Mouse (Mus musculus) c-Kit-positive CD71-positive TER-119-negative erythroid progenitor cells, embryonic 14.5 days (primary cell): ENCODE results near the gene Snapc4.

ENCODE experiments used
- DNase-seq: peaks from one replicate; pipeline ENCODE4 v3.0.0-alpha.2; 2013; ENCODE audit warnings: low read depth

Gene Snapc4

GRCm38 (mm10) chr2:26339204-26339551 lies 41.3 kb downstream of the Snapc4 start:
- DNase-seq = no peak

DNA sequence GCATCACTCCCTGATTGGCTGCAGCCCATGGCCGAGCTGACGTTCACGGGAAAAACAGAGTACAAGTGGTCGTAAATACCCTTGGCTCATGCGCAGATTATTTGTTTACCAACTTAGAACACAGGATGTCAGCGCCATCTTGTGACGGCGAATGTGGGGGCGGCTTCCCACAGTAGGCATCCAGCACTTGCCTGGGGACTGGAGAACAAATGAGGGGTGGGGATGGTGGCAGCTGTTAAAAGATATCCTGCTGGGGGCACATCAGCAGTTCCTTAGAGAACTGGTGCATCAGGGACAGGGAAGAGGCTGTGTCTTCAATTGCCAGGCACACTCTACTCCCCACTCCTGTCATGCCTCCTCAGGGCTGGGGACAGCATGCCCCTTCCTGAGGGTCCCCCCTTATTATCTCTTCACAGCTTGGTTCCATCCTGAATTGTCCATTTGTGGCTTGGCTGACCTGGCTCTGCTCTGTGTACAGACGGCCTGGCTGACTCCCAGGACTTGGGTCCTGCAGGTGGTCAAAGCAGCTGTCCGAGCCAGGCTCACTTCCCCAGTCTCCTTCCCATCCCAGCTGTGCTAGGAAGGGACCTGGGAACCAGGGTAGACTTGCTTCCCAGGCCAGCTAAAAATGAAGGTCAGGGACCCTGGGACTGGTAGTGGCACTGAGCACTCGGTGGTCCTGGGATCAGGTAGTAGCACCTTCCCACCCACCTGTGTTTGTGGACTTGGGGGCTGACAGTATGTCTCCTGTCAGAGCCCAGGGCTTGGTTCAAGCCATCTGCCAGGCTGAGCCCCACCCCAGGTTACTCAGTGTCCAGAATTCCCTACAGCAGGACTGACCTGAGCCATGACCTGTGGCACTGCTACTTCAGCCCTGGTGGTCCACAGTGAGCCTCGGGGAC lies 41.9 kb downstream of the Snapc4 start:
- DNase-seq = no peak

- DNase-seq = no peak
Measured at GRCm38 (mm10) chr2:26330702-26331101, 49.8 kb downstream of the Snapc4 start.

DNA sequence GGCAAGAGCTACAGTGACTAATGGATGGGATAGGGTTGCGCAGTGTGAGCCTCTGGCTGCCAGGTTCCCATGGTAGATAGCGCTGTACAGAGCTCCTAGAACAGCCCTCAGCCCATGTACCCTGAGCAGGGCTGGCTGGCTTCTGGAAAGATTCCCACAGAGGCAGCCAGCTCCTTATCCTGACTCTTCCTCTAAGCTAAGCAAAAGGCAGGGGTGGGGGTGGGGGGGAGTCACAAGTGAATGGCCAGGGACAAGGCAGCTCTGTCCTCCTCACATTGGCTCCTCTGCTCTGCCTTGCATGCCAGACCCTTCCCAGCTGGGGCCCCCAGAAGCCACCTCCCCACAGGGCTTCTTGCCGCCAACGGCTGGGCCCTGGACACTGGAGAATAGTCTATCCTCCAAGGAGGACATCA lies 50.4 kb downstream of the Snapc4 start:
- no peak for DNase-seq

DNA sequence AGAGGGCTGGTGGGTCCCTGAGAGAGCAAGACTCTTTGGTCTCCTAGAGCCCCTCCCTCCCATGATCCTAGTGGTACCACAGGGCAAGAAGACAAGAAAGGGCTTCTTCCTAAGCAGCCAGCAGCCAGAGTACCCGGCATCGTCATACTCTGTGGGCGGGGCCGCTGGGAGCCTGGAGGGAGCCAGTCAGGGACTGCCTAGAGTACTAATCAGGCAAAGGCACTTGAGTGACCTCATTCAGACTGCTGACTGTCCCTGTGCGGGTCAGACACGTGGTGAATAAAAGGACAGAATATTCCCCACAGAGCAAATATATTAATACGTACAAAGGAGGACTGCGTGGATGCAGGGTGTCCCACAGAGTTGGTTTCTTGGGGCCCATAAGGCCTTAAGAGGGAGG lies 51.1 kb downstream of the Snapc4 start:
- DNase-seq = no peak

DNA sequence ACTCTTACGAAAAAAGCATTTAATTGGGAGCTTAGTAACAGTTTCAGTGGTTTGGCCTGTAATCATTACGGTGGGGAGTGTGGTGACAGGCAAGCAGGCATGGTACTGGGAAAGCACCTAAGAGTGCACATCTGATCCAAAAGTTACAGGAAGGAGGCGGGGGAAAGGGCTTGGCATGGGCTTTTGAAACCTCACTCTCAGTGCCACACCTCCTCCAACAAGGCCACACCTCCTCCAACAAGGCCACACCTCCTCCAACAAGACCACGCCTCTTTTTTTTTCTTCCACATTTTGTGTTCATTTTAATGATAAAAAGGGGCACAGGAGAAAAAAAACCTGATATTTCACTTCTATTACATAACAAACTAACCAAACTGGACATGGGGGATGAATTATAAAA lies 52.6 kb downstream of the Snapc4 start:
- no peak for DNase-seq

DNA sequence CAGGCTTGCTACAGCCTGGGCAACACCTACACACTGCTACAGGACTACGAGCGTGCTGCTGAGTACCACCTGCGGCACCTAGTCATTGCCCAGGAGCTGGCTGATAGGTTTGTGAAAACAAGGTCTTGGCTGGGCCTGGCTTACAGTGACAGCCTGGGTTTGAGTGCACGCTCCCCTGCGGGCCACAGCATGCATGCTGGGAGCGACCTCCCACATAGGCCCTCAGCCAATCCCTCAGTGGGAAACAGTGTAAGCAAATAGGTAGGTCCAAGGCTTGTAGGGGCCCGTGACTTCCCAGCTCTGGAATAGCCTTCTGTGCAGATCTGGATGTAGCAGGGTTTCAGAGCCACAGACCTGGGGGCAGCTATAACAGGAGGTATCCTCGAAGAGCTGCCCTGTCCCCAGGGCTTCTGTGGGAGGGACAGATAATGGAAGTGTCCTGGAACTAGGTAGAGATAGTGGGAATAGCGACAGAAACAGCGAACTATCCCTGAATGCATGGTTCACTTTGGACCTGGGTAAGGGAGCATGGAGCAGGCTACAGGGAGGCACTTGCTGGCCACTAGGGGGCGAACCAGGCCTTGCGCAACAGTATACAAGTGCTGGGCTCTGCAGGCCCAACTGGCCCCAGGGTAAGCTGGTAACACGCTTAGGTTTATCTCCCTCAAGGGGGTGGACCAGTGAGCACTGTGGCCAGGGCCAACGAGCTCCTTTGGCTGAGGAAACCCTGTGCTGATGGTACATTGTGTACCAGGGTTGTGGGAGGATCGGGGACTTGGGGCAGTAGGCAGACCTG lies 54.9 kb downstream of the Snapc4 start:
- peak; percentile 71 for DNase-seq

DNA sequence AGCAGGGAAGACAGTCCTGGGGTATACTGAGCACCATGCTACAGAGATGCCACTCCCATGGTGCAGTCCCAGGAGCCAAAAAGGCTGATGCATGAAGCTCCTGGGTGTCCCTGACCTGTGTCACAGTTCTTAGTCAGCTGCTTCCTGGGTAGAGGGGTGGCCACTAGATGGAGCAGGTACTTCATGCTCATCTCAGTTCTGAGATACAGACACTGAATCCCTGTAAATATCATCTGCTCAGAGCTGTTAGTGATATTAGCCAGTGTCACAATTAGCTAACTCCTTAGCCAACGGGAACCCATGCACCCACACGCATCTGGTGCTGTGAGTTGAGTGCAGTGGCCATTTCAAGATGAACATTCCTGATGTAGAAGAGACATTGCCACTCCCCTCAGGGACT lies 55.5 kb downstream of the Snapc4 start:
- DNase-seq = no peak

DNA sequence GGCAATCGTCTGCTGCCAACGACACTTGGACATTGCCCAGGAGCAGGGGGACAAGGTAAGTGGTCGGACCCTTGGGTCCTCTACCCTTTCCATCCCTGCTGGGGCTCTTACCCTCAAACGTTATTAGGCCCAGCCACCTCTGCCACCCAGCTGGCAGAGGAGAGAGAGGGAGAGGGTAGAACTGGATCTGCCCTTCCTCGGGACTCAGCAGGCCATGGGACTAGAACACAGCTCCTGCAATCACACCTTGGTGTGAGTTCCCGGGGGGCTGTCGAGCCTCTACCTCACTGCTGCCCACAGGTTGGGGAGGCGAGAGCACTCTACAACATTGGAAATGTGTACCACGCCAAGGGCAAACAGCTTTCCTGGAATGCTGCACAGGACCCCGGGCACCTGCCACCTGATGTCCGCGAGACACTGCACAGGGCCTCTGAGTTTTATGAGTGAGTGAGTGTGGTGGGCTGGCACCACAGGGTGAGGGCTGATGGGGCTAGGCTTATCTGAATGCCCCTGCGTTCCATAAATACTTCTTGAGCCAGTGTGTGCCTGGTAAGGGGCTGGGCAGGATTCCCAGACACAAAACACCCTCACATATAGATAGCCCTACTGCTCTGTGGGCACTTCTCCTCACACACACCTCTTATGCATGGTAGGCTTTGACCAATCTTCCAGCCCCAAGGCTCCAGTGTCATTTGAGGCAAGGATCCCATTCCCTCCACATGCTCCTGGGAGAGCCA lies 56.7 kb downstream of the Snapc4 start:
- no peak for DNase-seq

- no peak for DNase-seq
Measured at GRCm38 (mm10) chr2:26320245-26321185, 59.9 kb downstream of the Snapc4 start.

- no peak for DNase-seq
Measured at GRCm38 (mm10) chr2:26319519-26320244, 60.8 kb downstream of the Snapc4 start.

GRCm38 (mm10) chr2:26319109-26319508 lies 61.3 kb downstream of the Snapc4 start:
- DNase-seq = no peak

DNA sequence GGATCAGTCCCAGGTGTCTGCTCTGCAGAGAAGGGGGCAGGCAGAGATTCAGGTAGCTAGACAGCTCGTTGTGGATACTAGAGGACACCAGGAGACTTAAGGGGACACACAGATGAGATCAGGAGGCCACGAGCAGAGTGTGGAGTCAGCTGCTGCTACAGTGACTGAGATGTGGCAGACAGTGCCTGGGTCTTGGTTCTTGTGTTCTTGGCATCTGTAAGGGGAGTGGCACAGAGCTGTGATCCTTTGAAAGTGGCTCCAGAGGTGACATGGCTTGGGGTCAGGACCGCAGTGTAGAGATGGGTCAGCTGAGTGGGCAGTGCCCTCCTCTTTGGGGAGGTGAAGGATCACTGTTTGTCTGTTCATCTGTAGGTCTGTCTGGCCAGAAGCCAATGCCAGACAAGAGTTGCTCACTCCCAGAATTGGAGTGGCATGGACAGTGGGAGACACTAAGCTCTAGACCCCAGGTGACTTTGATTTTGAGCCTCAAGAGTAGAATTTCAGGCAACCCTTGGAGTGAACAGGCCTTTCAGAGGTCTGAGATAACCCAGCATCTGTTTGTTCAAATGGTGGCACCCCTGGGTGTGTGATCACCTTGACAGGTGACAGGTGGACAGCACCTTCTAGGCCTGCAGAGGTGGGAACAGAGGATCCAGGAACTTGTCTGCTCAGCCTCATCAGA lies 62.3 kb downstream of the Snapc4 start:
- DNase-seq = no peak

- no peak for DNase-seq
Measured at GRCm38 (mm10) chr2:26317371-26317770, 63.1 kb downstream of the Snapc4 start.

DNA sequence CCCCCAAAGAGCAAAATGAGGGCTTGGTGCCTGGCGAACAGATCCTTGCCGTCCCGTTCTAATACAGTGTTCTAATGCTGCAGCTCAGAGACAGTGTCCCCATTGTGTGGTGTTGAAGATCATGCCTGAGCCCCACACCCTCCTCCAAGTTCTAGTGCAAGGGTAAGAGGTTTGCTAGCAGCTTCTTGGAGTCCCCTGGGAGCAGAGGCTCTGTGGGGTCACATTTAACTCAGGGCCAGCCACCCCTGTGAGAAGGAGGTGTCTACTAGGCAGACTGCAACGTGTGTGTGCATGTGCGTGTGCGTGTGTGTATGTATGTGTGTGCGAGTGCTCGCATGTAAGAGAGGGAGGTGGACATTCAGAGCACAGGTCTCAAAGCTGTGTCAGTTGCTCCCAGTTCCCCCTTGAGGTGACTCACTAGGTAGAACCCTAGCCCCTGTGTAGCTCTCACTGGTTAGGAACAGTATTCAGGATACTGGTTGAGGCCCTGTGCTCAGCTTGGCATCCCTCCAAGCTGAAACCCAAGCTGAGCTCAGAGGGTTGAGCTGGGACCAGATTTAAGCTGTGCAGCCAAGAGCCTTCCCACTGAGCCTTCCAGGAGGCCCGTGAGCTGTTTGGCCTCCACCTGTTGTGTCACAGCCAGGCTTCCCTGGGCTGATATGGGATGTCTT lies 63.7 kb downstream of the Snapc4 start:
- no peak for DNase-seq

- no peak for DNase-seq
Measured at GRCm38 (mm10) chr2:26315925-26316311, 64.5 kb downstream of the Snapc4 start.

- no peak for DNase-seq
Measured at GRCm38 (mm10) chr2:26315072-26315924, 65.2 kb downstream of the Snapc4 start, which contains the start of gene Gpsm1. TSS of gene Gpsm1 (plus strand) at chr2:26315515.

DNA sequence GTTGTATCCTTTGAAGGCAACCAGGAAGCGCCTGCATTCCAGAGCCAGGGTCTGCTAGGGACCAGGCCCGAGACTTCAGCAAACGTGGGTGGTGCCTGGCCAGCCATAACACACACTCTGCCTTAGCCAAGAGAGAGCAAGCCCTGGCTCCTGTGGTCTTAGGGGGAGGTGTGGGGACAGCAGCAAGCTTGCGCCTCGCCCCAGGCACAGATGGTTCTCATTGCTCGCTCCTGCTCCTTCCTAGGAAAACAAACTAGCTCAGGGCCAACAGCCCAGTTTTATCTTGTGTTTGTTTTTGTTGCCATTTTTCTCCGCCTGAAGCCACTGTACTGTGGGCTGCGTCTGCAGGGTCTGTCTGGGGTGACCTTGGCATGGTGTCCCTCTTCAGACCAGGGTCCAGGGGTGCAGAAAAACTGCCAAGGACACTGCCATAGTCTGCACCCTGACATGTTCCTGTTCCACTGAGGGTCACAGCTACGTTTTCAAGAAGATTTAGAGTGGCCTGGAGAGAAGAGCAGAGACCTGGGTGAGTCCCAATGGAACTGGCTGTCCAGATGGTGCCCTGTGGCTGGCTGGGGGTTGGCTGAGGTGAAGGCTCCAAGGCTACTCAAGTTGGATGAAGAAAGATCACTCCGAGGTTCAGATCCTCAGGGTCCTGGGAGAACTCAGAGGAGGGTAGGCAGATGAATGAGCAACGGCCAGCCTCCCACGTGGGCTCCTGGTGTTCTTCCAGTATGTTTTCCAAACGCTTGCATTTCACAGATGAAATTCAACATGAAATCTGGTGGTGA lies 66.0 kb downstream of the Snapc4 start:
- DNase-seq = no peak
